Mouse (Mus musculus) granulocyte monocyte progenitor cell, adult 5-6 weeks (primary cell): ENCODE data around the gene Qars. TPM values are rescaled to one million over a fixed set of nuclear protein-coding genes. Genes with fewer than 3 reads are reported as not detected.
A peak's percentile ranks its signal among the peaks of the same experiment; 100 is the strongest.

Experiments used
- ATAC-seq: replicated peaks from 2 replicates; pipeline ENCODE4 v1.8.0; 2016; ENCODE audit warnings: mild to moderate bottlenecking, moderate TSS enrichment, inconsistent platforms; ENCODE audit not compliant: poor library complexity, severe bottlenecking
- total RNA-seq, 2 experiments: library from RNA; stranded (forward) in 1 of 2; stranded (reverse) in 1 of 2; fragments of 200-712, 200-1000 nt in 1 of 2; fragments of >200 nt in 1 of 2; fragmentation: Nextera tagmentation in 1 of 2; gene quantifications; 2 replicates each; pipeline ENCODE4 v1.2.3; 2014 to 2017

Gene Qars
- total RNA-seq, 2 experiments from 2014 or later: 144 to 252 TPM

DNA sequence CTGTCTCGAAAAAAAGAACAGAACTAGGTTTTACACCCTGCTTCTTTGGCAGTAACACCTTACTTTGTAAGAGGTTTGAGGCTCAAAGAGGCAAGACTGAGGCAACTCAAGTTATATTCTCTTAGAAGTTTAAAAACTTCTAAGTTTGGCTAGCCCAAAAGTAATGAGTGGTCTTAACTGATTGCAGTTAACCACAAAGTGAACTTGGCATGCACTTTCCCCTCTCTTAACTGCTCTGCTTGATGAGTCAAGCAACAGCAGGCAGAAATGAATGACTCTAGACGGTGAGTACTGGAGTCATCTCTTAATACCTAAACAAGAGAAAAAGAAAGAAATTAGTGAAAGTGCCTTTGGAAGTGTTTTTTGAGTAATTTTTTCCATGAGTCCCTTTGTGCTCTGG is 14.1 kb downstream of the Qars start:
- no peak for ATAC-seq

DNA sequence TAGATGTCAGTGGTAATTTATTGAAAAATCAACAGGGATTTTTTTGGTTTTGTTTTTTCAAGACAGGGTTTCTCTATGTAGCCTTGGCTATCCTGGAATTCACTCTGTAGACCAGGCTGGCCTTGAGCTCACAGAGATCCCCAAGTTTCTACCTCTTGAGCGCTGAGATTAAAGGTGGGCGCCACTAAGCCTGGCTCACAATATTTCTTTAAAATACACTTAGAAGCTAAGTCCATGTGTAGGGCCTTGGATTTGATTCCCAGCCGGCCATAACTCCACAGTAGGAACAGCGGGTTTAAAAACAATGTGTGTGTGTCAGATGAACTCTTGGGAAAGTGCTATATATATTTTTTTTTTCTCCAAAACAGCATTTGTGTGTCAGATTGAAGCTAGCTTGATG is 15.8 kb downstream of the Qars start:
- no peak for ATAC-seq

DNA sequence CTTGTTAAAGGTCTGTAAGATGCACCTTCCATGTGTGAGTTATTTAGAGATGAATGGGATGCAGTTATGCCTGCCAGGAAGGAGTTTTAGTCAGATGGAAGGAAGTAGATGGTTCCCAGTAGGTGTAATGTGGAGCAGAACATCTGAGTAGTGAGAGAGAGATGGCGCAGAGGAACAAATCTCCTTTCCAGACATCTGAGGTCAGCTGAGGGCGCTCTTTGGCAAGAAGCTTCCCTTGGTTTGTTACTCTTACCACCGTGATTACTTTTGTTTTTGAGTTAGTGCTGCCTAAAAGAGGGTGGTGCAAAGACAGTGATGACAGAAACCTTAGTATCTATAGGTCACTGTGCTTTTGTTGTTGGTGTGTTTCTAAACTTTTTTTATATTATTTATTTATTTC is 17.9 kb downstream of the Qars start:
- no peak for ATAC-seq

DNA sequence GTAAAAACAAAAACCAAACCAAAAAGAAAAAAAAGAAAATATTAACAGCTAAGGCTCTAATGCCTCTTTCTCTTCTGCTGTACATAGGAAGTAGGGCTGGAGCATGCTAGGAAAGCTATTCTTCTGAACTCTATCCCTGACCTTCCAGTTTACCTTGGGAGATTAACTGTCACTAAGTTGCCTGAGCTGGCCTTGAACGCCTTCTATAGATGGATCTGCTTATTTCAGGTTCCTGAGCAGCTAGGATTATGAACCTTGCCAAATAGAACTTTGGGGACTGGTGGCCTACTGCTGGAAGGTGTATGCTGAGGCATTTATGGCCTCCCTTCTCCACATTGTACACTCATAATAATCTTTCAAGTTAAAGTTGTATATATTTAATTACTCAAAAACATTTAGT is 23.4 kb downstream of the Qars start:
- ATAC-seq: no peak

DNA sequence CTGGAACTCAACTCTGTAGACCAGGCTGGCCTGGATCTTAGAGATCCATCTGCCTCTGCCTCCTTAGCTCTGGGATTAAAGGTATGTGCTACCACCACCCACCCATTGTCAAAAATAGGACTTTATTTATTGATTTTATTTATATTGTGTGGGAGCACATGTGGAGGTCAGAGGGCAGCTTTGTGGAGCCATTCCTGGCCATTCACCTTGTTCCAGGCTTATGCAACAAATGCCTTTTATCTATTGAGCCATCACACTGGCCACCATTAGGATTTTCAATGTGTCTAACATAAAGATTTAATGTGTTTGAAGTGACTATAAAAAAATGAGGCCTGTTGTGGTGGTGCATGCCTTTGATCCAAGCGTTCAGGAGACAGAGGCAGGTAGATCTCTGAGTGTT is 24.0 kb downstream of the Qars start:
- no peak for ATAC-seq

DNA sequence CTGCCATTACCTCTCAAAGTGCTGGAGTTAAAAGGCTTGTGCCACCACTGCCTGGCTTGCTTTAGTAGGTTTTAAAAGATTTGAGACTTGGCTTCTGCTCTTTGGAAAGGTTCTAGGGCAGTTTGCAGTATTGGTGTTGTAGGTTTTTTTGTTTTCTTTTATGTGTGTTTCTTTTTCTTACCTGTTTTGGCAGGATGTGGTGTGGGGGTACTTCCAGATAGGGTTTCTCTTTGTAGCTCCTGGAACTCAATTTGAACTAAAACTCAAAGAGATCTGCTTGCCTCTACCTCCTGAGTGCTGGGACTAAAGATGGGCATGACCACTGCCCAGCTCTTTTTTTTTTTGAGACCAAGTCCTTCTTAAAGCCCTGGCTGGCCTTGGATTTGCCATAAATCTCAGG is 33.3 kb downstream of the Qars start:
- no peak for ATAC-seq

DNA sequence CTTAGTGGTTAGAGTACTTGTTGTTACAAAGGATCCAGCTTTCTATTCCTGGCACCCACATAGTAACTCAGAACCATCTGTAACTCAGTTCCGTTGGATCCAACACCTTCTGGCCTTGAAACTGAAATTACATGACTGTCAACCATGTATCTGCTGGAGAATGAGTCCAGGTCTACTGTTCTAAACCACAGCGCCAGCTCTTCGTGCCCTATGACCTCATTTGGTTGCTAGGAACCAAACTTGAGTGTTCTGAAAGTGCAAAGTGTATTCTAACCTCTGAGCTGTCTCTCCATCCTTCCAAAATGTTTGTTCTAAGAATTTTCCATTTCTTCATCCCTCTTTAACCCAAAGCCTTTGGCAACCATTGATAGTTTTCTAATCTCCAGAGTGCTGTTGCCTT is 38.5 kb downstream of the Qars start:
- no peak for ATAC-seq

DNA sequence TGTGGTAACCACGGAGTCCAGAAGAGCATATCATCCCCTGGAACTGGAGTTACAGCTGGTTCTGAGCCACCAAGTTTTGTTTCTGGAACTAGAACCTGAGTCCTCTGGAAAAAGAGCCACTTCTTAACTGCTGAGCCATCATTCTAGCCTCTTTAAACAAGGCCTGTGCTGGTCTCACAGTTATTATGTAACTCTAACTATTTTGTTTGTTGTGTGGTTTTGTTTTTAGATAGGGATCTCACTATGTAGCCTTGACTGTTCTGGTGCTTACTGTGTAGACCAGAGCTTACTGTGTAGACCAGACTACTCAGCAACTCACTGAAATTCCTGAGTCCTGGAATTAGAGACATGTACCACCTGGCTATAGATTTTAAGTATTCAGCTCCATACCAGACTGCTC is 39.4 kb downstream of the Qars start:
- ATAC-seq: no peak

DNA sequence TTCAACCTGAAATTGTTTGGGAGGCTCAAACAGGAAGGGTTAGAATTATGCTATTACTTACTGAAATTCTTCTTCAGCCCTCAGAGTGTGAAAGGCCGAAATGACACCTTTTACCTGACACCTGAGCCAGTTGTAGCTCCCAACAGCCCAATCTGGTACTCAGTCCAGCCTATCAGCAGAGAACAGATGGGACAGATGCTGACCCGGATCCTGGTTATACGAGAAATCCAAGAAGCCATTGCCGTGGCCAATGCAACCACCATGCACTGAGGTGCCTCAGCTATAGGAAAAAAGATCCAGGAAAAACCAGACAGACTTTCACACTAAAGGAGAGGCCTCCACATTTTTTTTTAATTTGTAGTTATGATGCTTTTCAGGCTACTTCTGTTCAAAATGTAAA is 51.7 kb downstream of the Qars start:
- no peak for ATAC-seq

DNA sequence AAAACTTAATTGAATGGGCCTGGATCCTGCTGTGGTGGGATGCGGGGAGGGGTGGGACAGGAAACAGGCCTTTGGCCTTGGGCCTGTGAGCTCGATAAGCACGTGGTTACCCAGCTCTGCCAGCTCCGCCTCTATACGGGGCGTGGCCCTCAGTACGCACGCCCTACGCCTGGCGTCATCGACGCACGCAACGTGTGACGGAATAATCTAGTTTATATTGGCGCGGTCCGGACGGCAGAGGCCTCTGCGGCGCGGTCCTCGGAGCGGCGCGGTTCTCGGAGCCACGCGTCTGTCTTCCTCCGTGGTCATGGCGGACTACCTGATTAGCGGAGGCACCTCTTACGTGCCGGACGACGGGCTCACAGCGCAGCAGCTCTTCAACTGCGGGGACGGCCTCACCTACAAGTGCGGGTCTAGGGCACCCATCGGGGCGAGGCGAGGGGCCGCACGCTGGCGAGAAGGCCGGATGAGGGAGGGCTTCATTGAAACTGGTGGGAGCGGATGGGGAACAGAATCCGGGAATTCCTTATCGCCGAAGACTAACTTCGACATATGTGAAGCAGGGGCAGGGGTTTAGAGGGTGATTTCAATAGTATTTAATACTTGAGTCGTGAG is 52.8 kb downstream of the Qars start, which contains the start of gene Impdh2:
Impdh2 (plus strand) TSS at position 60 of the 615 bp plus-strand sequence.
- ATAC-seq: peak; percentile 96

DNA sequence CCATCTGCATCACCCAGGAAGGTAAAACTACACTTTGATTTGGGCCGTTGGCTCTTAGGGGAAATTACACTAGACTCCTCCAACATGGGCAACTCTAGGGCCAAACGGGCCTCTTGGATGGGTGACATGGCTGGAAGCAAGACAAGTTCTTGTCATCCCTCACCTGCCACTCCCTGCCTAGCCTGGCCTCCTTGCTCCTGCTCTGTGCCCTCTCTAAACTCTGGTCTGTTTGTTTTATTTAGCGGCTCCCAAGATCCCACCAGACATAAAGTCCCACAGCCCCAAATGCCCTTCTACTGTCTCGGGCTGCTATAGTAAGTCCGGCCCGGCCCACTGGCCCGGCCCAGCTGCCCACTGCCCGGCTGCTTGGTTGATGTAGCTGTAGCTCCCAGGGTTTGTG is 56.2 kb downstream of the Qars start:
- no peak for ATAC-seq

DNA sequence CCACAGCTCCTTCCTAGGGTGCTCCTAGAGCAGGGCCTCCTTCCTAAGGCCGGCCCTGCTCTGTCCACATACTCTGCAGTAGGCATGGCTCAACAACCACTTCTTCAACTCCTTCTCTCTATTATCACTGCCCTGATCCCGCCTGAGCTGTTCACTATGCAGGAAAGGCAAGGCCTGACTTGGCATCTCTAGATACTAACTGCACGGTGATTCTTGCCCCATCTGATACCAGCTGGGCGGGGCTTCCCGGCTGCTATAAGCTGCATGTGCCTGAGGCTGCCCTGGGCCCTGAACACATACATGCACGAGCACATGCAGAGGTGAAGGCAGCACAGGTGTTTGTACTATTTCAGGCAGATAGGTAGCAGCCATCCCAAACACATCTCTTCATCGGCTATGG is 56.6 kb downstream of the Qars start:
- ATAC-seq: no peak

Other genes with a start within 250 kb of the Qars start
- 12.5 and 20.8 TPM in 2 replicates for gene Dag1, start 243.7 kb upstream of the Qars start, total RNA-seq (2014; fragmentation: Nextera tagmentation)
- 3.3 and 4.6 TPM in 2 replicates for gene Dag1, start 243.7 kb upstream of the Qars start, total RNA-seq (2017)
- gene Nicn1, start 217.3 kb upstream of the Qars start, total RNA-seq (2014; fragmentation: Nextera tagmentation): 8.7 and 9.8 TPM in 2 replicates
- gene Nicn1, start 217.3 kb upstream of the Qars start, total RNA-seq (2017): 5.2 and 10.7 TPM in 2 replicates
- 0.19 and 0.70 TPM in 2 replicates for gene Amt, start 210.9 kb upstream of the Qars start, total RNA-seq (2014; fragmentation: Nextera tagmentation)
- 1.8 TPM in 1 of 2 replicates, not detected in the other for gene Amt, start 210.9 kb upstream of the Qars start, total RNA-seq (2017)
- 256 and 296 TPM in 2 replicates for gene Rhoa, start 201.6 kb upstream of the Qars start, total RNA-seq (2014; fragmentation: Nextera tagmentation)
- 242 and 247 TPM in 2 replicates for gene Rhoa, start 201.6 kb upstream of the Qars start, total RNA-seq (2017)
- gene Tcta, start 201.5 kb upstream of the Qars start, total RNA-seq (2014; fragmentation: Nextera tagmentation): 13.7 and 16.6 TPM in 2 replicates
- 4.1 and 6.7 TPM in 2 replicates for gene Tcta, start 201.5 kb upstream of the Qars start, total RNA-seq (2017)
- 2,602 and 2,684 TPM in 2 replicates for gene Gpx1, start 168.8 kb upstream of the Qars start, total RNA-seq (2014; fragmentation: Nextera tagmentation)
- 1,938 and 2,180 TPM in 2 replicates for gene Gpx1, start 168.8 kb upstream of the Qars start, total RNA-seq (2017)
- 78.5 and 89.4 TPM in 2 replicates for gene Usp4, start 159.9 kb upstream of the Qars start, total RNA-seq (2014; fragmentation: Nextera tagmentation)
- gene Usp4, start 159.9 kb upstream of the Qars start, total RNA-seq (2017): 62.7 and 75.5 TPM in 2 replicates
- gene 1700102P08Rik, start 114.9 kb upstream of the Qars start, total RNA-seq (2014; fragmentation: Nextera tagmentation): 1.6 TPM in 1 of 2 replicates, not detected in the other
- 0.43 TPM in 1 of 2 replicates, not detected in the other for gene 1700102P08Rik, start 114.9 kb upstream of the Qars start, total RNA-seq (2017)
- not detected in 2 replicates for gene Ccdc36, start 79.2 kb upstream of the Qars start, total RNA-seq (2014; fragmentation: Nextera tagmentation)
- gene Ccdc36, start 79.2 kb upstream of the Qars start, total RNA-seq (2017): 0.72 and 0.90 TPM in 2 replicates
- gene BC048562, start 71.2 kb upstream of the Qars start, total RNA-seq (2014; fragmentation: Nextera tagmentation): not detected in 2 replicates
- gene BC048562, start 71.2 kb upstream of the Qars start, total RNA-seq (2017): not detected in 2 replicates
- 22.2 and 23.5 TPM in 2 replicates for gene Ccdc71, start 47.2 kb upstream of the Qars start, total RNA-seq (2014; fragmentation: Nextera tagmentation)
- 13.2 and 17.9 TPM in 2 replicates for gene Ccdc71, start 47.2 kb upstream of the Qars start, total RNA-seq (2017)
- gene Klhdc8b, start 46.1 kb upstream of the Qars start, total RNA-seq (2014; fragmentation: Nextera tagmentation): 0.56 TPM in 1 of 2 replicates, not detected in the other
- 1.2 and 5.5 TPM in 2 replicates for gene Klhdc8b, start 46.1 kb upstream of the Qars start, total RNA-seq (2017)
- 0.38 TPM in 1 of 2 replicates, not detected in the other for gene Lamb2, start 28.0 kb upstream of the Qars start, total RNA-seq (2014; fragmentation: Nextera tagmentation)
- 0.05 and 0.09 TPM in 2 replicates for gene Lamb2, start 28.0 kb upstream of the Qars start, total RNA-seq (2017)
- 80.9 and 90.2 TPM in 2 replicates for gene Usp19, start 17.1 kb upstream of the Qars start, total RNA-seq (2014; fragmentation: Nextera tagmentation)
- 32.3 and 34.9 TPM in 2 replicates for gene Usp19, start 17.1 kb upstream of the Qars start, total RNA-seq (2017)
- 131 and 140 TPM in 2 replicates for gene Qrich1, start 9.1 kb downstream of the Qars start, total RNA-seq (2014; fragmentation: Nextera tagmentation)
- gene Qrich1, start 9.1 kb downstream of the Qars start, total RNA-seq (2017): 119 and 145 TPM in 2 replicates
- gene Impdh2, start 52.6 kb downstream of the Qars start, total RNA-seq (2014; fragmentation: Nextera tagmentation): 294 and 388 TPM in 2 replicates
- 284 and 334 TPM in 2 replicates for gene Impdh2, start 52.6 kb downstream of the Qars start, total RNA-seq (2017)
- gene Ndufaf3, start 59.7 kb downstream of the Qars start, total RNA-seq (2014; fragmentation: Nextera tagmentation): 39.4 and 44.0 TPM in 2 replicates
- 17.3 and 17.8 TPM in 2 replicates for gene Ndufaf3, start 59.7 kb downstream of the Qars start, total RNA-seq (2017)
- 91.3 and 111 TPM in 2 replicates for gene Dalrd3, start 62.2 kb downstream of the Qars start, total RNA-seq (2014; fragmentation: Nextera tagmentation)
- gene Dalrd3, start 62.2 kb downstream of the Qars start, total RNA-seq (2017): 38.1 and 45.2 TPM in 2 replicates
- 18.1 and 19.3 TPM in 2 replicates for gene Wdr6, start 71.0 kb downstream of the Qars start, total RNA-seq (2014; fragmentation: Nextera tagmentation)
- gene Wdr6, start 71.0 kb downstream of the Qars start, total RNA-seq (2017): 14.7 and 18.0 TPM in 2 replicates
- gene P4htm, start 90.0 kb downstream of the Qars start, total RNA-seq (2014; fragmentation: Nextera tagmentation): 2.0 and 2.3 TPM in 2 replicates
- gene P4htm, start 90.0 kb downstream of the Qars start, total RNA-seq (2017): 0.43 TPM in 1 of 2 replicates, not detected in the other
- 32.9 and 36.9 TPM in 2 replicates for gene Arih2, start 141.7 kb downstream of the Qars start, total RNA-seq (2014; fragmentation: Nextera tagmentation)
- 32.2 and 33.4 TPM in 2 replicates for gene Arih2, start 141.7 kb downstream of the Qars start, total RNA-seq (2017)
- gene Slc25a20, start 154.4 kb downstream of the Qars start, total RNA-seq (2014; fragmentation: Nextera tagmentation): 20.2 and 28.6 TPM in 2 replicates
- gene Slc25a20, start 154.4 kb downstream of the Qars start, total RNA-seq (2017): 28.7 and 30.3 TPM in 2 replicates
- gene Prkar2a, start 181.6 kb downstream of the Qars start, total RNA-seq (2014; fragmentation: Nextera tagmentation): 22.8 and 22.9 TPM in 2 replicates
- gene Prkar2a, start 181.6 kb downstream of the Qars start, total RNA-seq (2017): 28.6 and 37.8 TPM in 2 replicates